Mouse (Mus musculus): ENCODE results near the gene Ppp2r3a. TPM values are rescaled to one million over a fixed set of nuclear protein-coding genes. Genes with fewer than 3 reads are reported as not detected.

Gene Ppp2r3a
- 100 to 1,000 TPM; 149 to 175 (median 166) TPM for total RNA-seq (2022)

DNA sequence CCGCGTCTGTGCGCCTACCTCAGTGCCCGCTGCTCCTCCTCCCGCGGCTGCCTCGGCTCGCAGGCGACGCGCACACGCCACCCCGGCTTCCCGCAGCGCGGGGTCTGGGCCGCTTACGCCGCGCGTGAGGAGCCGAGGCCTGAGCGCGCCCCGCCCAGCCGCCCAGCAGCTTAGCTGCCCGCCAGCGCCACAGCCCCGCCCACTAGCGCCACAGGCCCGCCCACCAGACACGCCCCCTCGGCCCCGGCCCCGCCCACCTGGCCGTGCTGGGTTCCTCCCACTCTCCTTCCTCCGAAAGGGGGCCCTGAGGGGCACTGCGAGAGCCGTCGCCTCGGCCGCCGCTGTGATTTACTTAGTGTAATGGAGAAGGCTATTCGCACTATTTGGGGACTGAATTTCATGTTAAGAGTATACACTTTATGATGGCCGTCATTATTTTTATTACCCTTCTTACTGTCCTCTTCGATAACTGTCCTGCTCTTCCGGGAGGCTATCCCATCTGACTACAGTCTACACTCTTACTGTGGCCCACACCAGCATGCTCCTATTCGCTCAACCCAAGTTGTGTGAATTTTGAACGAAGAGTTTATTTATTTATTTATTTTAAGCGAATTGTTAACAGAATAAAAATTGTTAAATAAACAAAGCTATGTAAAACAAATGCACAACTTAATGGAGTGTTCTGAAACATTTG is at the start of gene Ppp2r3a:
Ppp2r3a (minus strand) TSS at position 152 of the 694 bp plus-strand sequence.
- DNase-seq (ENCODE audit: low spot score in 2 of 2) = peak; percentile 96

DNA sequence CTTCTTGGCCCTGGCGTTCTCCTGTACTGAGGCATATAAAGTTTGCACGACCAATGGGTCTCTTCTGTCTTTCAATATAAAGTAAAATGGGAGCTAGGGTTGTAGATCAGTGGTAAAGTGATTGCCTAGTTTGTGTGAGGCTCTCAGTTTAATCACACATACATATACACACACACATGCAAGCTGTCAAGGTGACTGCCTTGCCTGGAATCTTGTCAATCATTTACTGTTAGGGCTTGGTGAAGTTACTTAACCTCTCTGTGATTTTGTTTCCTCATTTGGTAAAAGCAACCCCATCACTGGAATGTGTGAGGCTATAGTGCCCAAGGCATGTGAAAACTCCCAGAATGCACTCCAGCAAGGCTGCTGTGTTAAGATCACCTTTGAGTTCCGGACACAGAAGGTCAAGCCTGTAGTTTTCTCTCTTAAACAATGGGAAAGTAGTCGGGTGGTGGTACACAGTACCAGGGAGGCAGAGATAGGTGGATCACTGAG is 48.9 kb upstream of the Ppp2r3a start:
- no peak for DNase-seq (ENCODE audit: low spot score in 2 of 2)

DNA sequence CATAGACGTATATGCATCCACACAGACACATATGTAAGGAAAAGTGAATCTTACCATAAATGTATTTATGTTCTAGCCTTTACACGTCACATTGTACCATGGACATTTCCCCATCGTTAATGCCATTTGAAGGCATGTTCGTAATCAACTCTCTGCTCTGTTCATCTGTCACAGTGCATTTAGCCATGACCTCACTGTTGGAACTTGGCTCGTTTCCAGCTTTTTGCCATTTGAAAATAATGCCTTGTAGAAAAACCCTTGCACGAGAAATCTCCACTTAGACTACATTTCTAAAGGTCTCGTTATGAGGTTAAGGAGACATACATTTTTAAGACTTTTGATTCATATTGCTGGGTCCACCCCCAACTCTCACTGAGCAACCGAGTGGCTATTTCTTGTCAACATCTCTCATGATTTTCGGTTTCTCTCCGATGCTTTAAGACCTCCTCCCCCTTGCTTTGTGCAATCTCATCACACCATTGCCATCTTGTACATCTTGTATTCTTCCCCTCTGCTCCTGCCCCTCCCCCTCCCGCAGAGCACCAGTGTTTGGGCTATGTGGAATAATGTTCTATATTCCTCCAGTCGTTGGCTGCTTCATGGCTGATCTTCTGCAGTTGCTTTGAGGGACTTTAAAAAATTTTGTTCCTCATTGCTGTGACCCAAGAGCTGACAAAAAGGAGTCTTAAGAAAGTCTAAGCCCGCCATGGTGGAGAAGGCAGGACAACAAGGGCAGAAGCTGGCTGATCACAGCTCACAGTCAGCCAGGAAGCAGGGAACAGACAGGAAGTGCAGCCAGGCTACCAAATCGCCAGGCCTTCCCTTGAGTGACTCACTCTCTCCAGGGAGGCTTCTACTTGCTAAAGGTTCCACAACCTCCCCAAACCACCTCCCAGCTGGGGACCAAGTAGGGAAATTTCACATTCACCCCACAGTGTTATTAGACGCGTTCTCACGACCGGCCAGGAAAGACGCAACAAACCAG is 40.4 kb upstream of the Ppp2r3a start:
- DNase-seq (ENCODE audit: low spot score in 2 of 2) = no peak

DNA sequence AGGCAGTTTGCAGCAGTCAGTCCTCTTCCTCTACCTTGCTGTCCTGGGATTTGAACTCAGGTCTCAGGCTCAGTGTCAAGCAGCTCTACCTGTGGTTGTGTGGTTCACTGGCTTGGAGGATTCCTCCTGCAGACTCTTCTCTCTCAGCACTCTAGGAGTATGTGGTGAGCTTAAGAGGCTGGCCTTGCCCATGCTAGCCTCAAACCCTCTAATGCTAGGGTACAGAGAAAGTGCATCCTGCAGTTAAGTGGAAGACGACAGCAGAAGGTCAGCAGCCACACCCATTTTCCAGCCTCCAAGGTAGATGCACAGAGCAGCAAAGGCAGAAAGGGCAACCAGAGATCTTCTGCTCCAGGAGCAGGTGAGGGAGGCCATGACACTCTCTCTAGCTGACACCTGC is 39.3 kb upstream of the Ppp2r3a start:
- no peak for DNase-seq (ENCODE audit: low spot score in 2 of 2)

DNA sequence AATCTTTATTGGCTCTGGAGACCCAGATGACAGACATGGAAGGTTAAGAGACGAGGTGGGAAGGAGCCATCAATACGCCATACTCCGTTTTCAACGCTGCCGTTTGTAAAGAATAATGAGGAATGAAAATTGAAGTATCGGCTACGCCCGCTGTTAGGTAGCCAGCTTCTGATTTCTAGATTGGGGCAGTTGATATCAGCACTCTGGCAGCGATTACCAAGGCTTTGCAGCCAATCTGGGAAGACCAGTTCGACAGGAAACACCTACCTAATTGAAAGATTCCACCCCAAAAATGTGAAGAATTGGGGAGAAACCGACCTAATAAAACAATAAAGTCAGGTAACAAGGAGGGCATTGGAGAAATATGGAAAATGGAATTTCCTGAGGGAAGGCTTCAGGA is 38.2 kb upstream of the Ppp2r3a start:
- no peak for DNase-seq (ENCODE audit: low spot score in 2 of 2)

DNA sequence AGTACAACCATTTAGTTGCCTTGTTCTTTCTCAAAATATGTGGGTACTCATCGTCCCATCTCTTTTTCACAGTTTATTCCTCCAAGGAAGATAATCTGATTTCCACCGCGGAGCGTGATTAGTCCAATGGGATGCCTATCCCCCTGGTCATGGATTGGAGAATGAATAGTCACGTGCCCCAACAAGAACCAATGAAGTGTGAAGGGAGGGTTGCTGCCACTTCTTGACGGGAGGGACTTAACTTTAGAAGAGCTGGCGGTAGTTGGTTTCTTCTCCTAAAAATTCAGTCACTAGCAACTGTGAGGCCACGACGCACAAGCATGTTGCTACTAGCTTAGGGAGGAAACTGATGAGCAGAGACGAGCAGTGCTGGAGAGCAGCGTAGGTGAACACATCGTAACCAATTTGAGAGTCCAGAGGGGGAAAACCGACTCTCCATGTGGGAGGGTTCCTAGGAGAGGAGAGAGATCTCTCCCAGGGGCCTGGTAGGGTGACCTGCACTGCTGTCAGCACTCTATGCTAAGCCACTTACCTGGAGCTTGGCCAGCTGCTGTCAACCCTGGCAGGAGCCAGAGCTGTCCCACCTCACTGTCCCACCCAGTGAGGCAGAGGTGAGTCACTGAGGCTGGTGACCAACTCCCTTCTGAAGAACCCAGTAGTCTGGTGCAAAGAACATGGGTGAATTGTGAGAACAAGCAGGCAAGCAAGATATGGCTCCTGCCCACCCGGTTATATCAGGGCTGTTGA is 37.5 kb upstream of the Ppp2r3a start:
- no peak for DNase-seq (ENCODE audit: low spot score in 2 of 2)

DNA sequence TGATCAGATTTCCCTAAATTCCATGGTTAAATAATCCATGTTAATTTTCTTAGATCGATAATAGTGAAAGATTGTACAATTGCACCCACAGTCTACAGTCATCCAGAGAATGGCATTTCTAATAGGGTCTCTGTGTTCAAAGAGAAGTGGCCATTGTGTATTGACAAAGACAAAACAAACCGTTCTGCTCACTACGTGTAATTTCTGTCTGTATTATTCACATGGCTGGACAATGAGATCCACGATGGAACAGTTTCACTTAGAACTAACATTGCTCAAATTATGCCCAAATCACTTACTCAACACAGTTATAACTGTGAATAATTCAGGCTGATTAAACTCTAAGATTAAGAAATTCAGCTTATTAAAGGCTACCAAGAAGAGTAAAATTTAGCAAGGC is 35.2 kb upstream of the Ppp2r3a start:
- DNase-seq (ENCODE audit: low spot score in 2 of 2) = no peak

DNA sequence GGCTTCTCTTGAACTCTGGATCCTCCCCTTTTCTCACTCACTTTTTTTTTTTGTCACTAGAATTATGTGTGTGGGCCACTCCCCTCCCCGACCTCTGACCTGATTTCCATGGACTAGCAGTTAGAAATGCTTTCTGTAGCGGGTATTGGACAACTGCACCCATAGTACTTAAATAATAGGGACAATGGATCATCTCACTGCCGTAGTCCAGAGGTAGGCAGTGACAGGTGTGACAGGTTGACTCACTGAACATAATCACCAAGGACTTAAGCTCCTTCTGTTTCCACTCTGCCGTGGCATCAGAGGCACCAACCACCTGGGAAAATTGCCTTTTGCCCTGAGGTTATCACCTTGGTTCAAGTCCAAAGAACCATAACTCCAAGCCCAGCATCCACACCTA is 32.5 kb upstream of the Ppp2r3a start:
- DNase-seq (ENCODE audit: low spot score in 2 of 2) = no peak

DNA sequence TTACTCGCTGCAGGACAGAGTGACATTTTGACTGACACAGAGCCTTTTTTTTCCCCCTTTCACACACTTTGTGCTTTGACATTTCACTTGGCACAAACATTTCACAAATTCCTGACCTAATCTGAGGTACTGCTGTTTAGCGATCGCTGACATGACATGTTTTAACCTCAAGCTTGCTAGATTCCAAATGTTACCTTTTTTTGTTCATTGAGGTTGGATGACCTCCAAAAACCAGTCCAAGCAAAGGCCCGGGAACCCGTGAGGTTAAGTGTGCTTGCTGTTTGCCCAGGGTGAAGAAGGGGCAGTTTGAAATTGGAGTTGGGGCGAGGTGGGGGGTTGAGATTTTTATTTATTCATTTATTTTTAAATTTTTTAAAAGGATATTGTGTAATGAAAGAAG is 31.1 kb upstream of the Ppp2r3a start:
- no peak for DNase-seq (ENCODE audit: low spot score in 2 of 2)

DNA sequence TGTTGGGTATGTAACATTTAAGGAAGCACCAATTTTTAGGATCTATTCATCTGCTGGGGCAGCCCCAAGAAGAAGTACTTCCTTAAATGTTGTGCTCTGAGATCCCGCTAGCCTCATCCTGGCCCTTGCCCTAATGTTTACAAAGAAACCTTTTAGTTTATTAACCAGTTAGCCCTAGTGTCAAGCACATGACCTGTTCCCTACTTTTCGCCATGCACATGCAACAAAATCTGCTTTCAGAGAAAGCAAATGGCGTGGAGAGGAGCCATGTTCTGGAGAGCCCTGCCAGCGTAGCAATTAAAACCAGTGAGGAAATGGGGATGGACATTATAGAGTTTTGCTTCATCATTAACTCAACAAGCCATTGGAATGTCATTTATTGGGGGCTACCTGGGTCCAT is 30.3 kb upstream of the Ppp2r3a start:
- DNase-seq (ENCODE audit: low spot score in 2 of 2) = no peak

DNA sequence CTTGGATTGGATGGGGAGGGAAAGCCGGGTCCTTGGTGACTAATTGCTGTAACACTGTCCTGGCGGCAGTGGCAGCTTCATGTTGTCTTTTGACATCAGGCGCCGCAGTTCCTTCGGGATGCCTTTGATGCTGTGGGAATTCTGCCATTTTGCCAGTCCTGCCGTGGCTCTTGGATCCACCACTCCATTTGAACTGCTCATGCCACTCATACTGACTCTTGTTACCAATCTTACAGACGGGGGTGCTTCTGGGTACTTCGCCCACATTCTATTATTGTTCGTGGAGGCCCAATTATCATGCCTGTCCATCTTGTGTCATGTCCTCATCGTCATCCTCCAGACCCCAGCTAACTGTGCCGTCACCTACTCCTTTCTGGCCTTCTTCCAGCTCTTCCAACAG is 29.7 kb upstream of the Ppp2r3a start:
- no peak for DNase-seq (ENCODE audit: low spot score in 2 of 2)

DNA sequence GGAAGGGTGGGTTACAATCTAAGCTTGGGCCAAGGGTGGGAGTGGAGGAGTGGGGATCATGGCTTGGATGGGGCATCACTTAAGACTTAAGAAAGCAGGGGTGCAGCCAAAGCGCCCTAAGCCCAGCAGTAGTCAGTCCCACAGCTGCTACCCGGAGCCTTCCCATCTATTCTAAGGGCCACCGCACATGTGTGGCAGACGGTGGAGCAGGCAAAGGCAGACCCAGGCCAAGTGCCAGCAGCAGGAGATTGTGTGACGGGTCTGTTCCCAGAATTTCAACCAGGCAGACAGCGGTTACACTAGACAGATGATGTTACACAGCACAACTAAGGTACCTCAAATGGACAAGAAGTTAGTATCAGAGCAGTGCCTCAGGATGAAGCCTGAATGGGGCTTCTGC is 29.3 kb upstream of the Ppp2r3a start:
- DNase-seq (ENCODE audit: low spot score in 2 of 2) = no peak

DNA sequence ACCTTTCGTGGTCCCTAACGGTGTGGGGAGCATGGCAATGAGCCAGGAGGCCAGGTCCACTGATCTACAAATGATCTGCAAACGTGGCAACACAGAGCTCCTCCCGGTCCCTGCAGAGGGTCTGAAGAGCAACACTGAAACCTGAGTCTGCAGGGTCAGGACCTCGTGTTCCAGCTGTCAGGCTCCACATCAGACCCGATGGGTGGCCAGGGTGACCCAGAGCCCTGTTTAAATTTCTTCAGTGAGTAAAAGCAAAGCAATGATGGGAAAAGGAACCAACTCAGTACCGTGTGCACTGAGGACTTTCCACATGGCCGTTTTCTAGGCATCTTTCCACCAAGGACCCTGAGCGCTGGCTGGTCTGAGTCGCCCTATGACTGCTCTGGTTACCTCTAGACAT is 28.6 kb upstream of the Ppp2r3a start:
- no peak for DNase-seq (ENCODE audit: low spot score in 2 of 2)

DNA sequence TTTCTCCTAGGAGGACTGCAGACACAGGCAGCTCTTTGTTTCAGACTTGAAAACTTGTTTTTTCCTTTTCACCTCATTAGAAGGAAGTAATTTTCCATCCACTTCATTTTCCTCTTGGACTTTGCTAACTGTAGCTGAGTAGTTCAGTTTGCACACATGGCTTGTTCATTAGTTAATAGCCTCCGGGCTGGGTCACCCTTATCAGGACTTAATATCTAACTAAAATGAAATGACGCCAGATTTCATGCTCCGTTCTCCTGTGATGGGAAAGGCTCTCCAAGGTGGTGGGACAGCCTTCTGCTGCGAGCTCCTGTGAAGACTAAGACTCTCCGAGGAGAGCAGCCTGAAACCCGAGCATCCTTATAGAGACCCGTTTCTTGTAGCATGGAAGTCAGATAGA is 21.1 kb upstream of the Ppp2r3a start:
- DNase-seq (ENCODE audit: low spot score in 2 of 2) = no peak

DNA sequence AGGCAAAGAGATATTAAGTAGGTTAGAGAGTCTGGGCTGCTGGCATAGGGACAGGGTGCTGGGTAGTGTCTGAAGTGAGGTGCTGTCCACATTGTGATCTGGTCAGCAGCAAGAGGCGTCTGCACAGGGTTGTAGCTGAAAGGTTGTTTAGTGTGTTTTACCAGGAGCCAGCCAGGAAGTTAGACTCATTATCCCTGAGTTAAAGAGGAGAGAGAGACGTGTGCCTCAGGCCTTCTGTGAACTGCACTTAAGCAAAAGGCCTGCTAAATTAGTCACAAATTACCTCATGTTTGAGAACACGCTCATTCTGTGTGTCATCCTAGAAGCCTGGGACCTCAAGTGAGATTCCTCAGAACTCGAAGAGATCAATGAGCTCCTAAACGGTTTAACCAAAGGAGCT is 18.4 kb upstream of the Ppp2r3a start:
- DNase-seq (ENCODE audit: low spot score in 2 of 2) = no peak

DNA sequence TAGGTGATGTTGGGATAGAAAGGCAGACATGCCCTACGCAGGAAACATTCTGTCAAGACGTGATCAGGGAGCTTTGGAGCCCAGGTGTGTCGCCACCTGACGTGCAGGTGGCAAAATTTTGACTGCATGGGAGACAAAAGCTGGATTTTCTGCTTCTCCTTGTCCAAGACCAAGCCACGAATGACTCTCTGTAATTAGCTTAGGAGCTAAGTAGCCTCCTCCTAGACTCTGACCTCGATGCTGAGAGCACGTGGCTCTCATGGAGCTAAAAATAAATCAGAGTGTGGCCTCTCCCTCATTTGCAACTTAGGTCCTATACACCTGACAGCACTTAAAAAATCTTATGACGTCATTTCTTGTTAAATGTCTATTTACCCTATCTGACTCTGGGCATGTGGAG is 14.4 kb upstream of the Ppp2r3a start:
- DNase-seq (ENCODE audit: low spot score in 2 of 2) = no peak

DNA sequence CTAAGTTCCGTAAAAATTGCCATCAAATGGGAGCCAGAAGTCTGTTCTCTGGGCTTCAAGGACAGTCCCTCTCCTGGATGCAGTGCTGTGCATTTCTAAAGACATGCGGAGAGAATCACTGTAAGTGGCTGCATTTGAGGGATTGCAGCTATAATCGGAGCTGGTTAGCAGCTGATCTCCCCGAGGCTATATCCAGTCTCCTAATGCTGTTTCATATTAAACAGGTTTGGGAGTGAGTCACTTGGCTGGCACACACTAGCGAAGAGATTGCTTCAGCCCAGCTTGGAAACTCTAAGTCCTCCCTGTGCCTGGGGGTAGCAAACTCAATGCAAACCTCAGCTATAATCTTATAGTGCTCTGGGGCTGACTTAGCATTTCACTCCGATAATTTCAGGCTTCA is 14.0 kb upstream of the Ppp2r3a start:
- DNase-seq (ENCODE audit: low spot score in 2 of 2) = no peak

DNA sequence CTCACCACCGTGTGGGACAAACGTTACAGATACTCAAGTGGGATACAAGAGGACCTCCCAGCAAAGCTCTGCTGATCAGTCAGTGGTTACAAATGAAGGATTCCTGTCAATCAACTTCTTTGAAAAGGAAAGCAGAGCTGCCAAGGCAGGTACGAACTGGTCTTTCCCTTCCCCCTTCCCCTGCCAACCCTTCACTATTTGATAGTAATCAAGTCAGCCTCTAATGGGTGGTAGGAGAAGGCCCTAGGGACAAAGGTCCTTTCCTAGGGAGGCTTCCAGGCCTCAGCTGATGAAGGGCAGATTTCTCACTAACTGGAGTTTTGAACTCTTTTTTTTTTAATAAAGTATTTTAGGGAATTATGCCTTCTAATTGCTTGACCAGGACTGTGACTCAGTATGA is 11.2 kb upstream of the Ppp2r3a start:
- no peak for DNase-seq (ENCODE audit: low spot score in 2 of 2)

DNA sequence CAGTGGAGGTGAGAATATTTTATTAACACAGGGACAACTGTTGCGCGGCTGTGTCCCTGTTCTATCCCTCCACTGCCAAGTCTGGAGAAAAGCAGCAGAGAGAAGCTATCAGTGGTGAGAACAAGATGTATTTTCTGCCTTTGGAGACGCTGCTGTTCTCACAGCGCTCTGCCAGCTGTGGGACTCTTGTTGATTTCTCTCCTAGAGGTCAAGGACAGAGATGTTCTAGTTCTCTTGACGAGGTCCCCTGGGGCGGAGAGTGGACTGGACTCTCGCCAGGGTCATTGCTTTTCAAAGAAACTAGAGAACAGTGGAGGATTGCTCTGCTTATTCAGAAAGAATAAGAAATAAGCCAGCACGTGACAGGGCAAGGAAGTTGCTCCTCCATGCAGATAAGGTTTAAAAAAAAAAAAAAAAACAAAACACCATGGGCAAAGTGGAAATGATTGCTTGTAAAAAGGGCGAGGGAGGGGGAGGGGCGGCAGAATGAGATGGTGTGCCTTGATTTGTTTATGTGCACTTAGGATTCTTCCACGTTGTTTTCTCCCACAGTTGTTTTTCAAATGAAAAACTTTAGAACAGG is 10.5 kb upstream of the Ppp2r3a start:
- DNase-seq (ENCODE audit: low spot score in 2 of 2) = peak; percentile 72 to 87

DNA sequence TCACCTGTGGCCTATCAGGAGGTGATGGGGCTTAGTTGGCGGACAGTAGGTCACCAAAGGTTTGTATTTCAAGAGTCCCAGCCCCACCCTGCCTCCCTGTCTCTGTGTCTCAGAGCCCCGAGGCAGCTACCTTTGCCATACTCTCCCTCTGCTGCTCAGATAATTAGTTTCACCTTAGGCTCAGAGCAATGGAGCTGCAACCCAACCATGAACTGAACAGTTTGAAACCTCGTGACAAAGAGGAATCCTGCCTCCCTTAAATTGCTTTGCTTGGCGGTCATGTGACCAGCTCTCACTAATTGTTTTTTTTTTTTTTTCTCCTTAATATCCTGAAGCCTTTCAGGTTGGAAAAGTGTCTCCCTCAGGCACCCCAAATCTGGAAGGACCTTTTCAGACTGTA is 9.8 kb upstream of the Ppp2r3a start:
- no peak for DNase-seq (ENCODE audit: low spot score in 2 of 2)

DNA sequence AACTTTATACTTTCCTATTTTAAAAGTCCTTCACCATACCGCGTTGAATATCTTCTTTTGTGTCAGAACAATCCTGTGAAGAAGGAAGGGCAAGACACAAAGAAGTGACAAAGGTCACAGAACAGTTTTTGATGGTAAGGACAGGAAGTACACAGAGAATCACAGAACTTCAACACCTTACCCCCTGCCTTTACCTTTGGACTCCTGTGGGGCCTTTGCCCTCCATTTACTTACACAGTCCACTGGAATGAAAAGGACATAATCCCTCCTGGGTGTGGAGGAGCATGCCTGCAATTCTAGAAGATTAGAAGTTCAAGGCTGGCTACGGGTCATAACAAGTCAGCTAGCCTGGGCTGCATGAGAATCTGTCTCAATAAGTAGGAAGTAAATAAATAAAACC is 1.5 kb upstream of the Ppp2r3a start:
- DNase-seq (ENCODE audit: low spot score in 2 of 2) = no peak

Data from gastrocnemius, adult 8-10 months (tissue).